Mouse (Mus musculus): ENCODE measurements around the gene Platr17. TPM values are rescaled to one million over a fixed set of nuclear protein-coding genes. Genes with fewer than 3 reads are reported as not detected.

Gene Platr17
- total and polyA plus RNA-seq, 3 experiments = 0.13 TPM; not detected in 2

DNA sequence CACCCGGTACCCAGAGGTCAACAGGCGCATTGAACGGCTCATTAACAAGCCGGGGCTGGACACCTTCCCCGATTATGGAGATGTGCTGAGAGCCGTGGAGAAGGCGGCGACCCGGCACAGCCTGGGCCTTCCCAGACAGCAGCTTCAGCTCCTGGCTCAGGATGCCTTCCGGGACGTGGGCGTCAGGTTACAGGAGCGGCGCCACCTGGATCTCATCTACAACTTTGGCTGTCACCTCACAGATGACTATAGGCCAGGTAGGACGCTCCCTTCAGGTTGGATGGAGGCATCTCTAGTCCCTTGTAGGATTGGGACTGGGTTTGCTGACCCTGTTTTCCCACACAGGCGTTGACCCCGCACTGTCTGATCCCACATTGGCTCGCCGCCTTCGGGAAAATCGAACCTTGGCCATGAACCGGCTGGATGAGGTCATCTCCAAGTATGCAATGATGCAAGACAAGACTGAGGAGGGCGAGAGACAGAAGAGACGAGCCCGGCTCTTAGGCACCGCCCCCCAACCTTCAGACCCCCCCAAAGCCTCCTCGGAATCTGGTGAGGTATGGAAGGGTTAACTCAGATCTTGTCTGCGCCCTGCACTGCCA is 7.0 kb downstream of the Platr17 start:
- peak overlapping the region; percentile 56; the same call in 1 of the 2 replicates for H3K4me3 ChIP-seq (ENCODE audit: low read depth, low read length)
- DNase-seq (ENCODE audit: low spot score) (no peak), ATAC-seq (ENCODE audit: extremely low read depth, insufficient number of reproducible peaks, low FRiP score, poor library complexity, severe bottlenecking) (no peak)
- TF ChIP-seq GATA1 (IDR thresholded peaks at IDR 0.05; ENCODE audit: borderline replicate concordance, low read length) = no peak
- TF ChIP-seq CTCF (IDR thresholded peaks at IDR 0.05; ENCODE audit: low read depth, low read length) = no peak
- no peak for TF ChIP-seq TAL1 (conservative IDR thresholded peaks at IDR 0.05; ENCODE audit: low read depth, low read length)
- no peak for TF ChIP-seq GATA2 (IDR thresholded peaks at IDR 0.05; ENCODE audit: borderline replicate concordance, low read depth, low read length)
- TF ChIP-seq POLR2AphosphoS5 (IDR thresholded peaks at IDR 0.05; ENCODE audit: insufficient replicate concordance, low read depth, low read length) = no peak
- no peaks in the 10 kb centered on the region for H3K27me3 ChIP-seq (ENCODE audit: insufficient read depth, low read length)
- peaks cover 53% of the 10 kb centered on the region for H3K36me3 ChIP-seq (replicated peaks)
- peaks cover 75% of the 10 kb centered on the region for H3K4me1 ChIP-seq (ENCODE audit: insufficient read depth, low read depth, low read length)
- peaks cover 2% of the 10 kb centered on the region for H3K9me3 ChIP-seq (replicated peaks)

GRCm38 (mm10) chr17:33913264-33913663 is 8.3 kb downstream of the Platr17 start:
- no peaks in the 10 kb centered on the region for H3K27me3 ChIP-seq (ENCODE audit: insufficient read depth, low read length)
- ATAC-seq (ENCODE audit: extremely low read depth, insufficient number of reproducible peaks, low FRiP score, poor library complexity, severe bottlenecking) (no peak), DNase-seq (ENCODE audit: low spot score) (no peak)
- H3K4me1 ChIP-seq (ENCODE audit: insufficient read depth, low read depth, low read length) = peaks cover 78% of the 10 kb centered on the region
- TF ChIP-seq TAL1 (conservative IDR thresholded peaks at IDR 0.05; ENCODE audit: low read depth, low read length) = no peak
- no peak for TF ChIP-seq GATA1 (IDR thresholded peaks at IDR 0.05; ENCODE audit: borderline replicate concordance, low read length)
- no peak for TF ChIP-seq CTCF (IDR thresholded peaks at IDR 0.05; ENCODE audit: low read depth, low read length)
- no peak for TF ChIP-seq GATA2 (IDR thresholded peaks at IDR 0.05; ENCODE audit: borderline replicate concordance, low read depth, low read length)
- no peak for TF ChIP-seq POLR2AphosphoS5 (IDR thresholded peaks at IDR 0.05; ENCODE audit: insufficient replicate concordance, low read depth, low read length)
- no peak overlapping the region; the same call in 1 of the 2 replicates for H3K4me3 ChIP-seq (ENCODE audit: low read depth, low read length)
- H3K36me3 ChIP-seq (replicated peaks) = peaks cover 66% of the 10 kb centered on the region
- peaks cover 16% of the 10 kb centered on the region for H3K9me3 ChIP-seq (replicated peaks)

DNA sequence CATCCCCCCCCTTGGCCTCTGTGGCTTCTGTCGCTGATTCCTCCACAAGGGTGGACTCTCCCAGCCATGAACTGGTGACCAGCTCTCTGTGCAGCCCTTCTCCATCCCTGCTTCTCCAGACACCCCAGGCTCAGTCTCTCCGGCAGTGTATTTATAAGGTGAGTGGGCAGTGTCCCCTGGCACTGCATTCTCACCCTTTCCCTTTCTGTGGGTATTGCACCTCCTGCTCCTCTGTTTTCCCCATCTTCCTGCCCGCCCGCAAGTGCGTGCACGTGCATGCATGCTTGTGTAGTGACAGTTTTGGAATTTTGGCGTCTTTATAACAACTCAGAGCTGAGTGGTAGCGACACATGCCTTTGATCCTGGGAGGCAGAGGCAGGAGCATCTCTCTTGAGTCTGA is 9.0 kb downstream of the Platr17 start:
- Histone ChIP-seq H3K36me3 (replicated peaks) (peaks cover 73% of the 10 kb centered on the region), H3K9me3 (replicated peaks) (peaks cover 19% of the 10 kb centered on the region), H3K4me3 (ENCODE audit: low read depth, low read length) (peak overlapping the region; percentile 8; the same call in 1 of the 2 replicates), H3K4me1 (ENCODE audit: insufficient read depth, low read depth, low read length) (peaks cover 78% of the 10 kb centered on the region), H3K27me3 (ENCODE audit: insufficient read depth, low read length) (no peaks in the 10 kb centered on the region)
- ATAC-seq (ENCODE audit: extremely low read depth, insufficient number of reproducible peaks, low FRiP score, poor library complexity, severe bottlenecking) = no peak
- DNase-seq (ENCODE audit: low spot score) = no peak
- TF ChIP-seq POLR2AphosphoS5 (IDR thresholded peaks at IDR 0.05; ENCODE audit: insufficient replicate concordance, low read depth, low read length) (no peak), GATA2 (IDR thresholded peaks at IDR 0.05; ENCODE audit: borderline replicate concordance, low read depth, low read length) (no peak), TAL1 (conservative IDR thresholded peaks at IDR 0.05; ENCODE audit: low read depth, low read length) (no peak), CTCF (IDR thresholded peaks at IDR 0.05; ENCODE audit: low read depth, low read length) (no peak), GATA1 (IDR thresholded peaks at IDR 0.05; ENCODE audit: borderline replicate concordance, low read length) (no peak)

GRCm38 (mm10) chr17:33914969-33915391 is 10.0 kb downstream of the Platr17 start:
- H3K4me3 ChIP-seq (ENCODE audit: low read depth, low read length) = peak overlapping the region; percentile 67; the same call in 1 of the 2 replicates
- H3K9me3 ChIP-seq (replicated peaks) = peaks cover 19% of the 10 kb centered on the region
- H3K36me3 ChIP-seq (replicated peaks) = peaks cover 73% of the 10 kb centered on the region
- peaks cover 85% of the 10 kb centered on the region for H3K4me1 ChIP-seq (ENCODE audit: insufficient read depth, low read depth, low read length)
- TF ChIP-seq GATA2 (IDR thresholded peaks at IDR 0.05; ENCODE audit: borderline replicate concordance, low read depth, low read length) (no peak), GATA1 (IDR thresholded peaks at IDR 0.05; ENCODE audit: borderline replicate concordance, low read length) (no peak), POLR2AphosphoS5 (IDR thresholded peaks at IDR 0.05; ENCODE audit: insufficient replicate concordance, low read depth, low read length) (no peak), CTCF (IDR thresholded peaks at IDR 0.05; ENCODE audit: low read depth, low read length) (no peak)
- no peaks in the 10 kb centered on the region for H3K27me3 ChIP-seq (ENCODE audit: insufficient read depth, low read length)
- no peak for DNase-seq (ENCODE audit: low spot score)
- ATAC-seq (ENCODE audit: extremely low read depth, insufficient number of reproducible peaks, low FRiP score, poor library complexity, severe bottlenecking) = no peak

GRCm38 (mm10) chr17:33915671-33916250 is 10.8 kb downstream of the Platr17 start, which contains the start of the genes Tapbp and Zbtb22:
Gene Tapbp (plus strand): TSS chr17:33915899.
Gene Zbtb22 (plus strand): TSS chr17:33915904.
- Histone ChIP-seq H3K9me3 (replicated peaks) (peaks cover 19% of the 10 kb centered on the region), H3K36me3 (replicated peaks) (peaks cover 67% of the 10 kb centered on the region), H3K27me3 (ENCODE audit: insufficient read depth, low read length) (no peaks in the 10 kb centered on the region), H3K4me1 (ENCODE audit: insufficient read depth, low read depth, low read length) (peaks cover 85% of the 10 kb centered on the region), H3K4me3 (ENCODE audit: low read depth, low read length) (peak within 1 kb of the TSS; percentile 70)
- DNase-seq (ENCODE audit: low spot score) = peak; percentile 95
- ATAC-seq (ENCODE audit: extremely low read depth, insufficient number of reproducible peaks, low FRiP score, poor library complexity, severe bottlenecking) = peak; percentile 71
- TF ChIP-seq TAL1 (conservative IDR thresholded peaks at IDR 0.05; ENCODE audit: low read depth, low read length) (no peak), POLR2AphosphoS5 (IDR thresholded peaks at IDR 0.05; ENCODE audit: insufficient replicate concordance, low read depth, low read length) (no peak), GATA2 (IDR thresholded peaks at IDR 0.05; ENCODE audit: borderline replicate concordance, low read depth, low read length) (no peak)

DNA sequence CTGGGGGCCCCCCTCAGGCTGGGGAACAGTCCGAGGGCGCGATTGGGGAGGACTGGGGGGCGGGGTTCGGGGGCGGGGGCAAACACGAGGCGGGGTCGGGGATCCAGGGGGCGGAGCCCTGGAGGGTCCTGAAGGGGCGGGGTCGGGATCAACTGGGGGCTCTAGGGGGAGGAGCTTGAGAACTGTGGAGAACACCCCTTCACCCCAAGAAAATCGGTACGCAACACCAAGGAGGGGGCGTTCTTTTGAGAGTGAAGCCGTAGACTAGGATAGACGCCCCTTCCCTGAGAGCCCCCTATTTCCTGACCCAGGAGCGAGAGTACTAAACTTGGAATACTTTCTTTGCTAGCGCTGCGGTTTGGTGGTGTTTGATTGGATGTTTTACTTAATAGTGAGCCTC is 11.4 kb downstream of the Platr17 start:
- Histone ChIP-seq H3K27me3 (ENCODE audit: insufficient read depth, low read length) (no peaks in the 10 kb centered on the region), H3K9me3 (replicated peaks) (peaks cover 19% of the 10 kb centered on the region), H3K36me3 (replicated peaks) (peaks cover 67% of the 10 kb centered on the region), H3K4me3 (ENCODE audit: low read depth, low read length) (peak overlapping the region; percentile 70), H3K4me1 (ENCODE audit: insufficient read depth, low read depth, low read length) (peaks cover 85% of the 10 kb centered on the region)
- ATAC-seq (ENCODE audit: extremely low read depth, insufficient number of reproducible peaks, low FRiP score, poor library complexity, severe bottlenecking) (no peak), DNase-seq (ENCODE audit: low spot score) (peak; percentile 73)
- no peak for TF ChIP-seq GATA2 (IDR thresholded peaks at IDR 0.05; ENCODE audit: borderline replicate concordance, low read depth, low read length)
